In the genomic region with DNA sequence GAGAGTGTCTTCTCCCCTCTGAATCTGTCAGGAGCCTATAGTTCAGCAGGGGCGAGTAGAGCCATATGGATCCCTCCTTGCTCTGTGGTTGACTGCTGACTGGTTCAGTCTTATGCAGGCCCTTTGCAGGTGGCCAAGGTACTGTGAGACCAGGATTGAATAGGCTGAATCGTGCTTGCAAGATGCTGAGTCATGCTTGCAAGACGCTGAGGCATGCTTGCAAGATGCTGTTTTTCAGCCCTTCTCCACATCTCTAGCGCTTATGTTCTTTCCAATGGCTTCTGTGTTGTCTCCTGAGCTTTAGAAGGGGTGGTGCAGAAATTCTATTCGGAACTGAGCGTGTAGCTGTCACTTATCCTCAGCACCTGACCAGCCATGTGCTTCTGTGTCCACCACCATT, we compare ENCODE assay signal across 22 mouse cellular contexts.
DNase-seq lines count a peak whose midpoint lies in the region; ATAC-seq and TF ChIP-seq lines count a peak whose summit lies in the region.
"Had no signal": no experiment of that assay in that cellular context is flagged by ENCODE, and none has a peak within 500 bp of the region (broad histone marks: within the 10 kb centered on the region; RNA-seq: fewer than 3 reads in every experiment).

No protein-coding gene starts in this region.

- H3K4me1 ChIP-seq in limb, embryonic 13.5 days: peaks cover 27% of the 10 kb centered on the region
- H3K4me1 ChIP-seq in limb, embryonic 10.5 days: peaks cover 21% of the 10 kb centered on the region
- peaks cover 27% of the 10 kb centered on the region for H3K4me1 ChIP-seq in brown adipose tissue, adult 24 weeks (ENCODE audit: control insufficient read depth, insufficient read depth, insufficient read length, low read length)
- peaks cover 7% of the 10 kb centered on the region; the same call in 1 of the 2 replicates for H3K4me1 ChIP-seq in forebrain, embryonic 10.5 days
- H3K4me1 ChIP-seq: forebrain, embryonic 15.5 days; heart, embryonic 15.5 days had no signal

- no peaks in the 10 kb centered on the region for H3K36me3 ChIP-seq in limb, embryonic 13.5 days
- H3K36me3 ChIP-seq in limb, embryonic 10.5 days: no peaks in the 10 kb centered on the region
- H3K36me3 ChIP-seq in forebrain, embryonic 10.5 days (replicated peaks): no peaks in the 10 kb centered on the region
- H3K36me3 ChIP-seq: embryonic facial prominence, embryonic 15.5 days; forebrain, embryonic 15.5 days; heart, embryonic 15.5 days had no signal

- 78% methylated on average over 6 of the region's 6 CpGs for WGBS in limb, embryonic 13.5 days
- 82% methylated on average over 6 of the region's 6 CpGs for WGBS in limb, embryonic 10.5 days
- WGBS in forebrain, embryonic 10.5 days: 81% methylated on average over 6 of the region's 6 CpGs

- ATAC-seq in limb, embryonic 13.5 days (ENCODE audit: low FRiP score, low read depth): no peak
- ATAC-seq: CD4-positive, CD25-positive, alpha-beta regulatory T cell, adult 4 months; forebrain, embryonic 15.5 days had no signal

- no peaks in the 10 kb centered on the region for H3K9me3 ChIP-seq in limb, embryonic 13.5 days
- no peaks in the 10 kb centered on the region; the same call in 1 of the 2 replicates for H3K9me3 ChIP-seq in limb, embryonic 10.5 days (replicated peaks)
- peaks cover 6% of the 10 kb centered on the region; the same call in 1 of the 2 replicates for H3K9me3 ChIP-seq in forebrain, embryonic 10.5 days
- H3K9me3 ChIP-seq: embryonic facial prominence, embryonic 15.5 days; forebrain, embryonic 15.5 days; heart, embryonic 15.5 days had no signal

- TF ChIP-seq CTCF in gastrocnemius, adult 2 months (IDR thresholded peaks at IDR 0.05): no peak

- H3K27me3 ChIP-seq in limb, embryonic 13.5 days: no peaks in the 10 kb centered on the region
- H3K27me3 ChIP-seq in limb, embryonic 10.5 days (ENCODE audit: low read depth, poor library complexity, severe bottlenecking): no peaks in the 10 kb centered on the region
- no peaks in the 10 kb centered on the region for H3K27me3 ChIP-seq in forebrain, embryonic 10.5 days (ENCODE audit: poor library complexity, severe bottlenecking)
- H3K27me3 ChIP-seq: embryonic facial prominence, embryonic 15.5 days; forebrain, embryonic 15.5 days; heart, embryonic 15.5 days had no signal

- DNase-seq in gastrocnemius, adult 2 months: no peak
- no peak for DNase-seq in gastrocnemius, postnatal 25 days
- no peak for DNase-seq in limb, embryonic 10.5 days (ENCODE audit: low spot score)
- peak; percentile 58 for DNase-seq in NIH3T3 (ENCODE audit: low read depth)
- no peak for DNase-seq in forebrain, embryonic 10.5 days (ENCODE audit: extremely low spot score, low spot score)
- DNase-seq in cerebellum, postnatal 36 days: no peak
- DNase-seq: adrenal gland, postnatal 10 days; B cell, adult 2 months; cerebellum, adult 18-20 months; cerebellum, adult 9-11 months; gastrocnemius, postnatal 10 days; heart, adult 2 months; heart, postnatal 14 days had no signal

- H3K27ac ChIP-seq in gastrocnemius, adult 2 months: peak overlapping the region; percentile 48
- 0 out of 2 replicates have a peak overlapping the region, but pooled peaks have one; percentile 44 for H3K27ac ChIP-seq in limb, embryonic 13.5 days
- H3K27ac ChIP-seq in limb, embryonic 10.5 days: no peak overlapping the region
- H3K27ac ChIP-seq in brown adipose tissue, adult 24 weeks (replicated peaks; ENCODE audit: low read depth, low read length): peak overlapping the region; percentile 26; the same call in 1 of the 2 replicates
- H3K27ac ChIP-seq in forebrain, embryonic 10.5 days: no peak overlapping the region
- H3K27ac ChIP-seq: embryonic facial prominence, embryonic 15.5 days; forebrain, embryonic 15.5 days; heart, adult 2 months; heart, embryonic 15.5 days; hindbrain, embryonic 14.5 days had no signal

- H3K4me2 ChIP-seq in limb, embryonic 13.5 days (replicated peaks): no peak overlapping the region
- H3K4me2 ChIP-seq: embryonic facial prominence, embryonic 15.5 days; forebrain, embryonic 15.5 days; heart, embryonic 11.5 days; heart, embryonic 15.5 days; hindbrain, embryonic 14.5 days had no signal

- no peak overlapping the region for H3K4me3 ChIP-seq in gastrocnemius, adult 2 months
- no peak overlapping the region for H3K4me3 ChIP-seq in limb, embryonic 13.5 days
- H3K4me3 ChIP-seq in limb, embryonic 10.5 days: no peak overlapping the region
- H3K4me3 ChIP-seq in brown adipose tissue, adult 24 weeks (ENCODE audit: insufficient read depth, low read depth, low read length): no peak overlapping the region
- H3K4me3 ChIP-seq in forebrain, embryonic 10.5 days: no peak overlapping the region
- H3K4me3 ChIP-seq: embryonic facial prominence, embryonic 15.5 days; erythroblast, embryonic 14.5 days; forebrain, embryonic 15.5 days; heart, adult 2 months; heart, embryonic 15.5 days had no signal

- intact Hi-C loops in gastrocnemius, adult 2 months (cut with DNase I): no loop called here

- H3K9ac ChIP-seq in limb, embryonic 13.5 days: no peak overlapping the region
- H3K9ac ChIP-seq: embryonic facial prominence, embryonic 15.5 days; forebrain, embryonic 15.5 days; heart, embryonic 15.5 days; hindbrain, embryonic 14.5 days had no signal

Comparison
In these comparisons a context has a peak if more than half of its experiments do, and no peak if none do; other contexts are left out.
1. H3K27ac ChIP-seq: peak in gastrocnemius, adult 2 months (single experiment), limb, embryonic 13.5 days (single experiment) and brown adipose tissue, adult 24 weeks (single experiment); none in limb, embryonic 10.5 days (single experiment) and forebrain, embryonic 10.5 days (single experiment).